Mouse (Mus musculus): ENCODE results near the gene Nabp2.

- TF ChIP-seq CTCF (IDR thresholded peaks at IDR 0.05; ENCODE audit: extremely low read depth, insufficient read length, insufficient replicate concordance, low read depth, low read length) (no peak), POLR2A (IDR thresholded peaks at IDR 0.05; ENCODE audit: low read depth, low read length) (no peak)
Observed at GRCm38 (mm10) chr10:128457676-128458075, 46.4 kb upstream of the Nabp2 start.
